Mouse (Mus musculus): ENCODE results near the gene Crtac1. TPM values are rescaled to one million over a fixed set of nuclear protein-coding genes. Genes with fewer than 3 reads are reported as not detected.

Gene Crtac1
- total RNA-seq, 2 experiments from 2014 or later, result 0.34 to 0.57 TPM

DNA sequence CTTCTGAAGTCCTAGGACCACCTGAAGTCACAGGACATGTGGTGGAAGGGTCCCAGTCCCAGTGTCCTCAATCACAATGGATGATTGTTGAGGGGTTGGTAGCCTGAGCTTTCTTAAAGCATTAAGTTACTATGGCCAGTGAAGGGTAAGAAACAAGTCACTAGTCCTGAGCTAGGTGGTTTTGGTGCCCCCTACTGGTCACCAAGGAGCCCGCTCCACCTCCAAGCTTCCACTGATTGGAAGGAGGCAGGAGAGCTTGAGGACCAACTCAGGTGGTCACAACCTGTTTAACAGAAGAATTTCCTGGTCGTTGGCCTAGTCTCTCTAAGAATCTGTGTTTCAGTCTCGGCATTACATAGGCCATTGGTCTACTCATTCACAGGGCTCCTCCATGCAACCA, 2.2 kb downstream of the Crtac1 start:
- peak in 1 of 2 experiments; percentile 23 for DNase-seq (ENCODE audit: low spot score in 2 of 2)

DNA sequence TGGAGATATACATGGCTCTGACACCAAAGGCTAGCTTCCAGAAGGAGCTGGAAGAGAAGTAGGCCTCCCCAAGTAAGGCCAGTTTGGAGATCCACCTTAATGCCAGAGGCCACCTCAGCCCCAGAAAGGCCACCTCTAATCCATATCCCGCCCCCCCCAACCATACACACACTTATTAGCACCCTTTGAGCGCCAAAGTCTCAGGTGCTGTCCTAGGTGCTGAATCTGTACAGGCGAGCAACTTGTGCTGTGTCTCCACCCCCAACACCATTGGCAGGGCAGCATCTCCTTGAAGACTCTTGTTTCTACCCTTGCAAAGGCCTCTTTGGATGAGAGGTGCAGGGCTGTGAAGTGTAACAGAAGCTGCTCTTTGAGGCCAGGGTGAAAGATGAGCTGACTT, 6.4 kb downstream of the Crtac1 start:
- DNase-seq (ENCODE audit: low spot score in 2 of 2), result peak in 1 of 2 experiments; percentile 23

DNA sequence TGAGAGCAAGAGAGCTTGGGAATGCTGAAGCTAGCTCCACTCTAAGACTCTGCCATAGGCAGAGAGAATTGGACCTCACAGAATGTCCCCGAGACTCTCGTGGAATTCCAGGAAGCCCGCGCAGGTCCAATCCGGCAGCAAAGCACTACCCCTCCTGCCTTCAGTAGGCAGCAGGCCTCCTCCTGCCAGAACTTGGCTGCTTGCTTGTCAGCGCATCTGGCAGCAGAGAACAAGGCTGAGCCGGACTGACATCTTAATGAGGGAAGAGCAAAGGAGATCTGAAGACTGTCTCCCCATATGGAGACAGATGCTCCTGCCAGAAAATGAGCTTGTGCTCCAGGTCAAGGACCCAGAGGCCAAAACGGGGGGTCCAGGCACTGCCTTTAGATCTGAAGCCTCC, 16.5 kb downstream of the Crtac1 start:
- no peak for DNase-seq (ENCODE audit: low spot score in 2 of 2)

DNA sequence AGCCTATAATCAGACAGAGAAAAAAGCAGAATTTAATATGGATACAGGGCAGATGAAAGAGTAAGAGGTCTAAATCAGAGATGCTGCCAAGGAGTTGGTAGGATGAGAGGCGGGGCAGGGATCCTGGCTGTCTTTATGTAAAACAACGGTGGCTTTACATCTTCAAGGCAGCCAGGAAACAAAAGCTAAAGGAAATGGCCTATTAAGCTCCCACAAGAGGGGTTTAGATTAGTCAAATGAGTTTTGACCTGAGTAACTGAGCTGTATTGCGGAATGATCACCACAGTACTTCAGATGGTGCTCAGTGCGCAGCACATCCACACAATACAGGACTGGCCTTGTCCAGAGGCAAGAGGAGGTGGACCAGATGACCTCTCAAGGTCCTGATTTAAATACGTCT, 21.7 kb downstream of the Crtac1 start:
- no peak for DNase-seq (ENCODE audit: low spot score in 2 of 2)

DNA sequence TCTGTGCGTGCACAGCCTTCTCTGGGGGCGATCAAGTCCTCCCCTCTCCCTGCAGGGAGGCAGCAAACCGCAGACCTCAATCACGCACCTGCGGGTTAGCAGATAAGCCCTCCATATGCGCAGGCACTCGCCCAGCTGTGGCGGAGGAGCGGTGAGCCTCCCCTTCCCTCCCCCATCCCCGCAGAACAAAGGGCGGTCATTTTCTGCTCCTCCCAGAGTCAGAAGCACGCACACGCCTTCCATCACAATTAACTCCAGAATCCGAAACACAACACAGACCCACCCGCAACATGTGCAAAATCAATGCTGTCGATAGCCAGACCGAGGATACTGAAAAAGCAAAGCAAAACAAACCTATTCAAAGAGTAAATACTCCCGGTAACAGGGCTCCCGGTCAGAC, 22.4 kb downstream of the Crtac1 start:
- DNase-seq (ENCODE audit: low spot score in 2 of 2), result no peak

DNA sequence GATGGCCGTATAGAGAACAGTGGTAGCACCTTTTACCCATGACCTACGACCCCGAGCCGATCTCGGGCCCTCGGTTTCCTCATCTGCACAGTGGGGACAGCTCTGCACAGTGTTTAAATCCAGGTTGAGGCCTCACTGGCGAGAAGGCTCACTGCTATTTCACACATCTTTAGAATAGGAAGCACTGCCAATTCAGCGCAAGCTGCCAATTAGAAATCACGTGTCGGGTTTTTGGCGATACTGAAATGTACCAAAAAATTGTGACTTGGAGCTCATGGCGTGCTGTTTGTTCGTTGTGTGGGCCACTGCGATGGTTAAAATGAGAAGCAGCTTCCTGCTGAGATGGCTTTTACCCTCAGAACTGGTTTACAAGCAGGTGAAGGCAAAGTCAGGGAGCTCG, 27.2 kb downstream of the Crtac1 start:
- DNase-seq (ENCODE audit: low spot score in 2 of 2), result no peak

DNA sequence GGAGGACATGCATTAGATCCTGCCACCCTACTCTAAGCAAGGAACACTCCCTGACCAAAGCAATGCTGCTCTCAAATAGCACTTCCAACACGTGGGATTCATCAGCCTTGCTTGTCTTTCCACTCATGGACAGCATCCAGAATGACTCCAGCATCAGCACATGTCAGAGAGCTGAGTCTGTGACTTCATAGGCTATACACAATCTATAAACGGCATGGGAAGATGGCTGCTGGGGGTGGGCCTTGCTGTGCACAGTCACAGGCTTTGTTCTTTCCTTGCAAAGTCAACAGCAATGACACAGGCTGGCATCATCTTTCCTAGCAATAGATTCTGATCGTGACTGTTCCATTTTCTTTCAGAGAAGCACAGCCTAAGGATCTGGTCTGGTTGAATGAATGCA, 31.6 kb downstream of the Crtac1 start:
- no peak for DNase-seq (ENCODE audit: low spot score in 2 of 2)

DNA sequence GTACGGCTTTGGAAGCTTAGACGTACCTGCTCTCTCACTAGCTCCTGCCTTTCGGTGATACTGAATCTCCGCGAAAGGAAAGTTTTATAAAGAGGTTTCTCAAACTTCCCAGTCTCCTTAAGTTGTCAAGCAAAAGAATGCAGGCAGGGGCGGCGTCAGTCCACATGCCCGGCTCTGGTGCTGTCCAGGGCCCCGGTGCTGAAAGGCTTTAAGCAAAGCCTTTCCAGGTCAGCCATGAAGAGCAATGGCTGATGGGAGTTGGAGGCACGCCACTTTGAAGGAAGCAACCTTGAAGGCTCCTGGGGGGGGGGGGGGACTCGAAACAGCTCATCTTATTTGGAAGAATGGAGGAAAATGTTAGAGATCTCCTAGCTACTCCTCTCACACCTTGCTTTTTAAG, 34.3 kb downstream of the Crtac1 start:
- peak in 1 of 2 experiments; percentile 37 for DNase-seq (ENCODE audit: low spot score in 2 of 2)

DNA sequence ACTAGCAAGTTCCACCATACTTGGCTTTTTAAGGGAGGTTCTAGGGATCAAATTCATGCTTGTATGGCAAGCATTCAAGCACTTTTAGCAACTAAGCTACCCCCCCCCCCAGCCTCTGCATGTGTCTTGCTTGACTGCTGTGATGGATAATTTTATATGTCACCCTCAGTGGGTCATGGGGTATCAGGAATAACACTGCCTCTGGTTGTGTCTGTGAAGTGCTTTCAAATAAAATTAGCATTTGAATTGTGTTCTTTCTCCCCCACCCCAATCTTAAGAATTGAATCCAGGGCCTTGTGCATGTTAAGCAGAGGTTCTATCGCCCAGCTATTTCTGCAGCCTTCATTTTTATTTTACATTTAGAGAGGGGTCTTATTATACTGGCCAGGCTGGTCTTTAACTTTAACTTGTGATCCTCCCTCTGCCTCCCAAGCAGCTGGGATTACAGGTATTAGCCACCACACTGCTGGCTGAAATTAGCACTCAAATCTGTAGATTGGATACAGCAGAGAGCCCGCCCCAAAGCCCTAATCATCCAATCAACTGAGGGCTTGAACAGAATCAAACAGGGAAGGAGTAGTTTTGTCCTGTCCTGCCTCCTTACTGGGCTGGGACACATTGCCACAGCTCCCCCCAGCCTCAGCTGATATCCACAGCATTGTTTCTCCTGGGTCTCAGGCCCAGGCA, 36.6 kb downstream of the Crtac1 start:
- no peak for DNase-seq (ENCODE audit: low spot score in 2 of 2)

DNA sequence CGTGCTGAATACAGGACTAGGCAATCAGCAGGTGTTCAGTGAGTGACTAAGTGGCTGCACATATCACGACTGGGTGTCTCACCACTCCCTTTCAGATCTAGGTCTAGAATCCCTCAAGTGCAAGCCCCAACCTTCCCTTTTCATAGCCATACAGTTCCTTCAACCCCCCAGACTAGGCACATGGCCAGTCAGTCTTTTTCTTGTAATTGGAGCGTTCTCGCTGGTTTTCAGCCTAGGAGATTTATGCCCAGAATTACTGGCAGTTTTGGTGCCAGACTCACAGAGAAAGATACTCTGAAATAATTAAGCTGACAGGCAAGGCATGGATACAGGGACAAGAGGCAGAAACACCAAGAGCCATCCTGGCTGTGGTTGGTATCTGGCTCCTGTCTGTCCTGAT, 37.7 kb downstream of the Crtac1 start:
- DNase-seq (ENCODE audit: low spot score in 2 of 2), result no peak

DNA sequence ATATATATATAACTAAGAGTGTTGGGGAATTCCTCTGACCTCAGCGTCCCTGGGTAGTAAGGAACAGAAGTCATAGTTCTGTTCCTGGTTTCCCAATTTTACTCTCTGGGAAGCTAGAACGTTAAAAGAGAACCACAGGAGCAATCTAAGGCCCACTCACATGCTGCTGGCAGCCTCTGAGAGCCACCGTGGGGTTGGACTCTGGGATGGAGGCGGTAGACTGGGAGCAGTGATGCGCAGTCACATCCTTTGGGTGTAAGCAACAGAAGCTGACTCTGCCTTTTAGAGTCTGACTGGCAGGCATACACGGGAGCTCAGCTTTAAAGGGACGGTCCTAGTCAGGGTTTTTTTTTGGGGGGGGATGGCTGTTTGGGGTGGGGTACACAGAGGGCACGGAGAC, 39.5 kb downstream of the Crtac1 start:
- DNase-seq (ENCODE audit: low spot score in 2 of 2), result no peak

DNA sequence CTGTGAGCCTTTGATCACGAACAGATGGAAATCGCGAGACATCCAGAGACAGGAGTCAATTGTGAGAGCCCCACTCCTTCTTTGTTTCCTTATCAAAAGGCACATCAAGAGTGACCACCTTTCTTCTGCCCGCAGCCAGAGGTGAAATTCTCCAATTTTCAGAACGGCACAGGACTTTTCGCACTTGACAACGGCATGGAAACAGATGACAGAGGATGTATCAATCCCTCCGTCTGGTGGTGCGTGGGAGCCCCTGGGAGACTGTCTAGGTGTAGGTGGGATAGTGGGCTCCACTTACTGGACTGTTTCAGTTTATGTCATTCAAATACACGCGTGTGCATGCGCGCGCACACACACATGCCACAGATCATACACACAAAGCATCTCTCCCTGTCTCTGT, 42.0 kb downstream of the Crtac1 start:
- no peak for DNase-seq (ENCODE audit: low spot score in 2 of 2)

DNA sequence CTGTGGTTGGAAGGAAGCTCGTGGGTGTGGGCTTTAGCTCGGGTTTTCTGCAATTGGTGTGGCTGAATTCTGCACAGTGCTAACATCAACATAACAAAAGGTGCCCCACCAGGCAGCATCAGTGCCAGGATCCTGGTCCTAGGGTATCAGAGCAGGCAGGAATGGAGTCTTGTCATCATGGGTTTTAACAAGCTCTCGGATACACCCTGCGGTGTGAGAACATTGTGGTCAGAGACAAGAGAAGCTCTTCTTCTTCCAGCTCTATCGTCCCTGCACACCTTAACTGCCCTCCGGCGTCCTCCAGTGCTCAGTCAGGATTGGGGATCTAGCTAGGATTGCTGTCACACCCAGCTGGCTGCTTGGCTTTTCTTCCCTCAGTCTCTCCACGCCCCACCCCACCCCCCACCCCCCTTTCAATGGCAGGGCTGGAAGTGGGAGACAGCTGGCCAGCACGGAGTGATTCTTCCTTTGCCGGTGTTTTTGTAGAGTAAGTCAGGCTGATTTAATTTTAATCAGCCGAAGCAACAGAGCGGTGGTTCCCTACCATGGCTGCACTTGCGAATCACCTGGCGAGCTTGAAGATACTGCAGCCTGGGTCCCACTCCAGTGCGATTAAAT, 46.5 kb downstream of the Crtac1 start:
- DNase-seq (ENCODE audit: low spot score in 2 of 2), result no peak

DNA sequence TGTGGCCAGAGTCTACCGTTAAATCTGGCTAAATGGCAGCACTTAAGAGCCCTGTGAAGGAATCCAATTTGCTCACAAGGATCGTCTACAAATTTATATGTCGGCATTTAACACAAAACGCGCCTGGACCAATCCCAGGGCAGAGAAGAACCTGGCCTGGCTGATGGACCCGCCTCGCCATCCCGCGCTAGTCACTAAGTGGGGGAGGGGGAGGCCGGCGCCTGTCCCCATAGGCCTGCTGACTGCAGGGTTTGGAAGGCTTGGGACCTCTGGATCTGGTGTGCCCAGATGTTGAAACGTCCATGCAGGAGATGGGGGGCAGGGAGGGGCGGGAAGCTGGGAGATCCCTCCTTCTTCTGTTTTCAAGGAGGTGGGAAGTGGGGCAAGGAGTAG, 50.6 kb downstream of the Crtac1 start:
- no peak for DNase-seq (ENCODE audit: low spot score in 2 of 2)

DNA sequence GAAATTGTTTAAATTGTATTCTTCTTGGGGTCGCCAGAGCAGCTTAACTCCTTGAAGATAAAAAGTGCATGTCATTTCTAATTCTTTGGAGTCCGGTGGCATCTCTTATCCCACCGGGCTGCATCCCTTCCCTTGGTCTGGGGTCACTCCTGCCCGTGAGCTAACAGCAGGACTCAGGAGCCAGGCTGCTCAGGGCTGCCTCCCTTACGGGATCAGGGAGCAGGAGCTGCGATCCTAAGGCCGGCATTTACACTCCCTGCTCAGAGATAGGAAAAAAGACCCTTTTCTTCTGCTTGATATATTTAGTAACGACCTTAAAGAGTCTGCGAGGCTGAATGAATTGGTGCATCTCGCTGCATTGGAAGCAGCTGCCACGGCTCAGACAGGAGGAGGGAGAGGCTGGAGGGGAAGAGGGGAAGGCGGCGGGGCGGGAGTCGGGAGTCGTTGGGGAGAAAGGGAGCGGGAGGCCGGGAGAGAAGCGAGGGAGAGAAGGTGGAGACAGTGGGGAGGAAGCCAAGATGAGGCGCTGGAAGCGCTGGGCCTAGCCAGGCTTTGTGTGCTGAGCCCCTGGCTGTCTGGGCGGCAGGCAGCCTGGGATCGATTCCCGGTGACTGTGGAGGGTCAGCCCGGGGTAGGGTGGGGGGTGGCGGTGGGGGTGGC, 51.1 kb downstream of the Crtac1 start:
- peak in 1 of 2 experiments; percentile 26 for DNase-seq (ENCODE audit: low spot score in 2 of 2)

DNA sequence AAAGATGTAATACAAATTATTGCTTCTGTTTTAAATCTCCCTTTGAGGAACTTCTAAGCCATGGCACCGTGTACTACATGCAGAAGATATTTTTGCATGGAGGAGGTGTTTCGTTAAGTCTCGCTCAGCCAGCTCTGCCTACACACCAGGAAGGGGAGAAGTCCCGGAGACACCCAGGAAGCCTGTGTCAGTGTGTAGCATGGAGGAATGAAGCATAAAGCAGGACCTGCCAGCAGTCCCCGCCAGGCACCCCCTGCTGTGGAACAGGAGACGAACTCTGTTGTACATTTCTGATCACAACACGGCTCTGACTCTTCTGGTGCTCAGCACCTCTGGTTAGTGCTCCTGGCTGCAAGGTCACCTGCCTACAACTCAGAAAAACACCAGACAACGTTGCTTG, 51.8 kb downstream of the Crtac1 start:
- no peak for DNase-seq (ENCODE audit: low spot score in 2 of 2)

DNA sequence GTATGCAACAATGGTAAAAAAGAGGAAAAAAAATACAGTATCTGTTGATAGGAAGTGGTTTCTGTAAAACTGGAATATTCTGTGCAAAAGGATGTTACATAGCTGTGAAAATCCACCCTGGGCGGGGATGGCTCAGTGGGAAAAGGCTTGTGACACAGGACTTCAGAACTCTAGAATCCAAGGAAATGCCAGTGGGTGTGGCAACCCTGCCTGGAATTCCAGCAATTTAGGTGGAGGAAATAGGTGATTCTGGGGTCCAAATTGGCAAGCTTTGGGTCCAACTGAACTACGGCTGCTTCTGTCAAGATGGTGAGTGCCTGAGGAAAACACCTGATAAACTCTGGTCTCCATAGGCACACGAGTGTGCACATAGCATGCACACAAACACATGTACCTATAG, 54.4 kb downstream of the Crtac1 start:
- no peak for DNase-seq (ENCODE audit: low spot score in 2 of 2)

DNA sequence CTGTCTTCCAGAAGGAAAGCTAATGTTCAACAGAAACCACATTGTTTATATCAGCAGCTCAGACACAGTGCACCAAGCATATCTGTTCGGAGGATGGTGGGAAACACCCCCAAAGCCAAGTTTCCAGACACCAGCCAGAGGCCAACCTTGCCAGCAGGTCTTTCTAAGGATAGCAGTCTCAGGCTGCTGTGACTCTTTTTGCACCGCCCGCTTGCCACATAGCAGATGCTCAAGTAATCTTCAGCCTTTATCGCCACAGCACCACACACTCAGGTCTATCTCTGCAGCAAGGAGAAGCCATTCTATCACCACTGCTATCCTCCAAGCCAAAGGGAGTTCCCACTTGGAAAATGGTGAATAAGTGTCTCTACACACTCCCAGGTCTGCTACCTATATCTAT, 68.0 kb downstream of the Crtac1 start:
- no peak for DNase-seq (ENCODE audit: low spot score in 2 of 2)

DNA sequence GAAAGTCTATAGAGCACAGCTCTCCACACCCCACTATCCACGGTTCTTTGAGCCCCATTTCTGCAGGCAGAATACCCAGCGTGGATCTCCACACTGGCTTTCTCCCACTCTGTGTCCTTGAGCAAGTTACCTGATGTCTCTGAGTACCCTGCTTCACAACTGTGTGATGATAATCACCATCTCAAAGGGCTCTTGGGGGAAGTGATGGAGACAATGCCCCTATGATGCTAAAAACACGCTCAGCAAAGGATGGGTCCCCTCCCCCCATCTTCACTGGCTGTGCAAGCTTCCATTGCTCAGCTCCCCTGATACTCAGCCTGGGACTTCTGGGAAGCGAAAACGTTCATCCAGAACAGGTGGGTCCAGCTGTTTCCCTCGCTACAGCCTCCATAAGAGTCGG, 73.2 kb downstream of the Crtac1 start:
- DNase-seq (ENCODE audit: low spot score in 2 of 2), result no peak

DNA sequence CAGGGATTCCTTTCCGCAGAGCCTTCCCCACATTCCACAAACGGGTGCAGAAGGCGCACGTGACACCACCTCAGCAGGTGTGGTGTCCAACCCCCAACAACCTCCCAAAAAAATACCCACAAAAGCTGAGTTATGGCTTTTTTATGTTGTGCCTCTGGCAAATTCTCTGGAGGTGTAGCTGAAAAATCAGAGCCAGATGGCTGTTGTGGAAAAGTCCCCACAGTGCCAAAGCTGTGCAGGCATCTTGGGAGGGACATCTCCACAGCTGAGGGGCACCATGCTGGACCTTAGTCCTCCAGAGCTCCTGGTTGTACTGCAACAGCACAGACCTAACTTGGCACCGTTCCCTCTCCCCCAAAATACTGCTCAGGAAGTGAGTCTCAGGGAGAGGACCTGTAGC, 74.7 kb downstream of the Crtac1 start:
- no peak for DNase-seq (ENCODE audit: low spot score in 2 of 2)

DNA sequence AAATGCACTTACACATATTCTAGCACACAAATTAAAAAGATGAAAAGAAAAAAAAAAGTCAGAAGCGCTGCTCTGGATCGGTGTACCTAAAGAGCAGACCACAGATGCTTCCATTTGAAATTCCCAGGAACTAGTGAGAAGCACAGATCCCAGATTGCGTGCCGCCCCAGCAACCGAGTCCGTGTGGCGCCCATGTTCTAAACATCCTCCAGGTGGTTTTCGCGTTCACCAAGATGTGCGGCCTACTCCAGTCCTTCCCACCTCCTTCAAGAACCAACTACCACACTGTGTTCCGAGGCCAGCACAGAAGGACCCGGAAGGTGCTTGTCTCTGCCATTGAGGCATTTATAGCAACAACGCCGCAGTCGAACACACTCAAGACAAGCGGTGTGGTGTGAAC, 76.1 kb downstream of the Crtac1 start:
- DNase-seq (ENCODE audit: low spot score in 2 of 2), result no peak

DNA sequence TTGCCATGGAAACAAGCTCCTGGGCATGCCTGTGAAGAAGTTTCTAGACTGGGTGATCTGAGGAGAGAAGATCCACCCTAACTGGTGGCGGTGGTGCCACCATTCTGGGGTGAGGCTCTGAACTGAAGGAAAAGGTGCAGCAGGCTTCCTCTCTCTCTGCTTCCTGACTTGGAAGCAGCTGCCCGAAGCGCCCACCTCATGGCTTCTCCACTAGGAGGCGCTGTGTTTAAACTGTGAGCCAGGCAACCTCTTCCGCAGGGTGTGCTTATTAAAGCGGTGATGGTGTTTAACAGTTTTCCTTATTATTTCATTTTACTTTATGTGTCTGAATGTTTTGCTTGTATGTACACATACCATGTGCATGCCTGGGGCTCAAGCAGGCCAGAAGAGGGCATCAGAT, 90.4 kb downstream of the Crtac1 start:
- DNase-seq (ENCODE audit: low spot score in 2 of 2), result no peak

Measured in gastrocnemius, postnatal 4 days (tissue).